Mouse (Mus musculus): Measurements from ENCODE around the gene Usp1.
"Not testable (repeated sequence)": the region's sequence is repeated elsewhere in the genome, so short reads cannot be mapped to it uniquely, and the experiment has no call there.

Gene Usp1

GRCm38 (mm10) chr4:98979976-98980375 lies 56.4 kb downstream of the Usp1 start:
- DNase-seq (ENCODE audit: low read depth, low spot score), result not testable (repeated sequence)

- no peak for DNase-seq (ENCODE audit: low read depth, low spot score)
Measured at GRCm38 (mm10) chr4:98984701-98985100, 61.1 kb downstream of the Usp1 start.

Data from WW6 (cell line).